Mouse (Mus musculus) ES-Bruce4 (cell line): ENCODE measurements around the gene Eef1a1. TPM values are rescaled to one million over a fixed set of nuclear protein-coding genes. Genes with fewer than 3 reads are reported as not detected.
A peak's percentile ranks its signal among the peaks of the same experiment; 100 is the strongest.

Experiments used
- H3K27ac ChIP-seq: 2 replicates; pipeline ENCODE4 v1.5.1; 2012; ENCODE audit warnings: low read length, inconsistent platforms; ENCODE audit not compliant: insufficient read depth
- H3K27me3 ChIP-seq: 2 replicates; pipeline ENCODE4 v1.6.1; 2012; ENCODE audit warnings: mild to moderate bottlenecking, low read length, inconsistent platforms; ENCODE audit not compliant: control insufficient read depth, poor library complexity, insufficient read depth, severe bottlenecking
- H3K36me3 ChIP-seq: 2 replicates; pipeline ENCODE4 v1.6.1; 2012; ENCODE audit warnings: inconsistent platforms, mild to moderate bottlenecking, low read length, moderate library complexity; ENCODE audit not compliant: control insufficient read depth, poor library complexity, insufficient read depth, severe bottlenecking
- H3K4me1 ChIP-seq: one replicate; pipeline ENCODE4 v1.8.1; 2011; ENCODE audit warnings: low read length; ENCODE audit not compliant: control insufficient read depth, insufficient read depth
- H3K4me3 ChIP-seq: 2 replicates; pipeline ENCODE4 v1.5.1; 2011; ENCODE audit warnings: low read depth, mild to moderate bottlenecking, low read length
- H3K9ac ChIP-seq: 2 replicates; pipeline ENCODE4 v1.6.1; 2012; ENCODE audit warnings: low read depth, mild to moderate bottlenecking, inconsistent platforms; ENCODE audit not compliant: poor library complexity, severe bottlenecking
- H3K9me3 ChIP-seq: replicated peaks from 2 replicates; pipeline ENCODE4 v1.6.1; 2012; ENCODE audit warnings: mild to moderate bottlenecking, low read length, inconsistent platforms; ENCODE audit not compliant: control insufficient read depth, poor library complexity, insufficient read depth, severe bottlenecking
- CTCF ChIP-seq: IDR thresholded peaks from one replicate; pipeline ENCODE4 v1.8.1; 2011; ENCODE audit warnings: low read depth, low read length
- EP300 ChIP-seq: IDR thresholded peaks from 2 replicates; pipeline ENCODE4 v1.6.1; 2011; ENCODE audit warnings: low read depth, low read length; ENCODE audit not compliant: insufficient read depth
- POLR2A ChIP-seq: IDR thresholded peaks from one replicate; pipeline ENCODE4 v1.8.1; 2011; ENCODE audit warnings: low read length; ENCODE audit not compliant: insufficient read depth
- polyA plus RNA-seq: library from polyadenylated mRNA; stranded (reverse); fragments of >200 nt; gene quantifications from 2 replicates; pipeline ENCODE4 v1.2.4, GENCODE M21; 2011; ENCODE audit warnings: low read depth; ENCODE audit not compliant: missing spikeins, insufficient read depth, insufficient read length

Gene Eef1a1
- polyA plus RNA-seq, 1 experiment: 21,149 TPM

DNA sequence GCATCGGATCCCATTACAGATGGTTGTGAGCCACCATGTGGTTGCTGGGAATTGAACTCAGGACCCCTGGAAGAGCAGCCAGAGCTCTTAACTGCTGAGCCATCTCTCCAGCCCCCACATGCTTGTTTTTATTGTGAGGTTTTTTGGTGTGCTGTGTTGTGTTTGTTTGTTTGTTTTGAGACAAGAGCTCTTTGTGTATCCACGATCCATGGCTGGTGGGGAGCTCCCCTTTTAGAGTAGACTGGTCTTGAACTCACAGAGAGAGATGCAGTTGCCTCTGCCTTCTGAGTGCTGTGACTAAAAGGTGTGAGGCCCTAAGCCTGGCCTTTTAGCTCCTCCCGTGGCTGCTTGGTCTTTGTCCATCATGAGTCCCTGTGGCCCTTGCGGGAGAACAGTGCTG, 15.2 kb upstream of the Eef1a1 start:
- Histone ChIP-seq H3K4me3 (peak overlapping the region; percentile 27), H3K27ac (peak overlapping the region; percentile 99), H3K36me3 (no peaks in the 10 kb centered on the region), H3K9ac (peak overlapping the region; percentile 90), H3K9me3 (no peaks in the 10 kb centered on the region), H3K27me3 (no peaks in the 10 kb centered on the region), H3K4me1 (peaks cover 2% of the 10 kb centered on the region)
- TF ChIP-seq POLR2A: no peak

DNA sequence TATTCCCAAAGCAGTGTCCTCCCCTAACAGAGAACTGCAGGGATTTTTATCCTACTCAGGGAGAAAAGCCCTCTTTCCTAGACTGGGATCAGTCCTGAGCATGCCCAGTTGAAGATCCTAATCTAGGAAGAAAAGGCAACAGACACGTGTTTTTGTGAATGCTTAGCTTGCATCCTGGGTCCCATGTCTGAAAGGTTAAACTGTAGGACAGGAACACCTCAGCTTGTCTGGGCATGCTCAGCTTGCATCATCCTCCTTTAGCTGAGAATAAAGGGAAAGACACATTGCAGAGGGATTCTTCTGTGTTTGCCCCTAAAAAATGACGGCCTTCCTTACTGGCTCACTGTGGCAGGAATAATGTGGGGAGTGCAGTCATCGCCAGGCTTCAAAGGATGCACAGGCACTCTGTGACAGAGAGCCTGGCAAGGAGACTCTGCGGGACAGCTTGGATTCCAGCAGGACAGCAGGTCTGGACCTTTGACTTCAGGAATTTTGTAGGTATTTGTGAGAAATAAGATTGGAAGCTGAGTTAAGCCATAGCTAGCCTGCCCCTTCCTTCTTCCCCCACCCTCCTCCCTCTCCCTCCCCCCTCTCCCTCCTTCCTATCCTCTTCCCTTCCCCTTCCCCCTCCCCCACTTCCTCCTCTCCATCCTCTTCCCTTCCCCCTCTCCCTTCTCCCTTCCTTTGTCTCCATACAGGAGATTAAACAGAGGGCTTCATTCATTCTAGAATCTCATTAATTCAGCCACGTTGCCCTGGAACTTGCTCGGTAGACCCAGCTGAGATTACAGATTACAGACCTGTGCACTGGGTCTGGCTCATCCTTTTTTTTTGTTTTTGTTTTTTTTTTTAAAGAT, 14.5 kb upstream of the Eef1a1 start:
- Histone ChIP-seq H3K4me3 (peak overlapping the region; percentile 64), H3K9me3 (no peaks in the 10 kb centered on the region), H3K4me1 (peaks cover 2% of the 10 kb centered on the region), H3K9ac (peak overlapping the region; percentile 90), H3K27ac (peak overlapping the region; percentile 99), H3K36me3 (no peaks in the 10 kb centered on the region), H3K27me3 (no peaks in the 10 kb centered on the region)
- TF ChIP-seq POLR2A (no peak), CTCF (no peak), EP300 (no peak)

DNA sequence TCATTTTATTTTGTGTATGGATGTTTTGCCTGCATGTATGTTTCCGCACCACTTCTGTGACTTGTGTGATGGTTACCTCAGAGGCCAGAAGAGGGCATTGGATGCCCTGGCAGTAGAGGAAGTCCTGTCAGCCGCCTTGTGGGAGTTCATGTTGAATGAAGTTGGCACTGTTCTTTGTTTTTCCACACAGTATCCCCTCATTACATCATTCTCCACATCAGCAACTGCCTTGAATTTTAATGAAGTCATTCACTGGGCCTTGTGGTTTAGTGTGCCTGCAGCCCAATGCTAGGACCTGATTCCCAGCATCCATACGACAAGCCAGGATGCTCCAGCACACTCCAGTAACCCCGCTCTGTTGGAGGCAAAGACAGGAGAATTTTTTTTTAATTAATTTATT, 12.3 kb upstream of the Eef1a1 start:
- Histone ChIP-seq H3K36me3 (no peaks in the 10 kb centered on the region), H3K27me3 (no peaks in the 10 kb centered on the region), H3K27ac (no peak overlapping the region), H3K4me1 (peaks cover 2% of the 10 kb centered on the region), H3K4me3 (no peak overlapping the region), H3K9ac (no peak overlapping the region), H3K9me3 (0 out of 2 replicates have a peak, but pooled peaks cover under 1% of the 10 kb centered on the region)
- no peak for TF ChIP-seq POLR2A
- no peak for TF ChIP-seq EP300
- TF ChIP-seq CTCF: no peak

DNA sequence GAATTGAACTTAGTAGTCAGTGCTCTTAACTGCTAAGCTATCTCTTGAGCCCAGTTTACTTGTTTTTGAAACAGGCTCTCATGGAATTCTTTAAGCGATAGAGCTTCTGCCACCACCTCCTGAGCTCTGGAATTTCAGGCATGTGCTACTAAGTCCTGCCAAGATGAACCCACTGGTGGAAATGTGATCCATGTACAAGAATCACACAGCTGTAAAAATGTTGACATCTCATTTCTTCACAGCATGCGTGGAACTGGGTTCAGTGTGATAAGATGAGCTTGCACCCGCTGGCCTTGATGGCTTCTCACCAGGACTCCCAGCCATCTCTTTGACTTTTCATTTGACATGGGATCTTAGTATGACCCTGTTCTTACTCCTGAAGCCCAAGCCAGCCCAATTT, 11.4 kb upstream of the Eef1a1 start:
- H3K36me3 ChIP-seq: no peaks in the 10 kb centered on the region
- TF ChIP-seq CTCF (no peak), EP300 (no peak), POLR2A (no peak)
- no peaks in the 10 kb centered on the region for H3K27me3 ChIP-seq
- H3K27ac ChIP-seq: peak overlapping the region; percentile 12; the same call in 1 of the 2 replicates
- no peak overlapping the region for H3K9ac ChIP-seq
- H3K9me3 ChIP-seq: 0 out of 2 replicates have a peak, but pooled peaks cover 2% of the 10 kb centered on the region
- H3K4me1 ChIP-seq: no peaks in the 10 kb centered on the region
- no peak overlapping the region for H3K4me3 ChIP-seq

DNA sequence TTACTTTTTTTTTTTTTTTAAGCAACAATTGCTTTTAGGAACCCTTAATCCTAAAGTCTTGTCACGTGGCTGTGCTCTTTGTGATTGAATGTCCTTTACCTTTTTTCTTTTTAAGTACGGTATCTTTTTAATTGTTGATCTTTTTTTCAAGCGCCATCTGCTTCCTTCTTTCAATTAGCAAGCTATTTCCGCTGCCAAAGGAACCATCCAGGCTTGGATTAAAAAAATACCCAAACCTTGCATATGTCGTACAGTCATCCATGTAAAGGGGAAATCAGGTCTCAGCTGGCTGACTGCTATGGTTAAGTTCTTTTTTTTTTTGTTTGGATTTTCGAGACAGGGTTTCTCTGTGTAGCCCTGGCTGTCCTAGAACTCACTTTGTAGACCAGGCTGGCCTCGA, 4.2 kb upstream of the Eef1a1 start:
- TF ChIP-seq CTCF (no peak), POLR2A (no peak)
- Histone ChIP-seq H3K36me3 (no peaks in the 10 kb centered on the region), H3K4me3 (no peak overlapping the region), H3K9me3 (0 out of 2 replicates have a peak, but pooled peaks cover 2% of the 10 kb centered on the region), H3K27me3 (no peaks in the 10 kb centered on the region), H3K27ac (no peak overlapping the region), H3K4me1 (no peaks in the 10 kb centered on the region), H3K9ac (no peak overlapping the region)

DNA sequence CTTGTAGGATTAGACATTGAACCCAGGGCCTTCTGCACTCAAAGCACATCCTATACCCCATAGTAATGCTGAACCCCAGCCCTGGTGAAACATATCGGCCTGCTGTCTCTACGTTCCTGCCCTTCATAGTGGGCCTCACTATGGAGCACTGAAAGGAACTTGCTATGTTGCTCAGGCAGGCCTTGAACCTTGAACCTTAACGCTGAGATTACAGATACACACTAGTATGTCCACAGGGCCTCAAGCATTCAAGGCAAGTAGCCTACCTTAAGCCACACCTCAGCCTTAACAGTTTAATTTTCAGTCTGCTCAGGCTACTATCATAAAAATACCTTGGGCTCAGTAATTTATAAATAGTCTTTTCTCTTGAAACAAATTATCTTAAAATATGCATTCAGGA, 3.3 kb upstream of the Eef1a1 start:
- no peak overlapping the region for H3K27ac ChIP-seq
- no peak overlapping the region for H3K4me3 ChIP-seq
- H3K36me3 ChIP-seq: no peaks in the 10 kb centered on the region
- TF ChIP-seq EP300: no peak
- TF ChIP-seq CTCF: no peak
- TF ChIP-seq POLR2A: no peak
- no peaks in the 10 kb centered on the region for H3K4me1 ChIP-seq
- no peak overlapping the region for H3K9ac ChIP-seq
- H3K9me3 ChIP-seq: 0 out of 2 replicates have a peak, but pooled peaks cover 2% of the 10 kb centered on the region
- no peaks in the 10 kb centered on the region for H3K27me3 ChIP-seq
